Mouse (Mus musculus) heart, embryonic 13.5 days (tissue): ENCODE measurements at regions not wholly inside any gene's neighbourhood (a gene's known extent, or its start where the extent isn't known, plus 50 kb on each side); places are given as distances from the start of the nearest gene placed in this dataset.

Source experiments
- ATAC-seq: fragments of 200-750 bp; cut with Nextera tagmentation; 2 replicates; pipeline ENCODE4 v1.8.0; 2017; ENCODE audit warnings: moderate TSS enrichment; ENCODE audit not compliant: insufficient number of reproducible peaks, low FRiP score, low TSS enrichment; ENCODE audit errors: extremely low read depth
- H3K27ac ChIP-seq: fragments of 300-500 bp; sonication (generic); replicated peaks from 2 replicates; pipeline ENCODE4 v1.5.1; 2015; ENCODE audit warnings: moderate library complexity, mild to moderate bottlenecking, inconsistent platforms
- H3K27me3 ChIP-seq: fragments of 300-500 bp; sonication (generic); replicated peaks from 2 replicates; pipeline ENCODE4 v1.6.1; 2015; ENCODE audit warnings: mild to moderate bottlenecking, inconsistent platforms
- H3K36me3 ChIP-seq: fragments of 300-500 bp; sonication (generic); 2 replicates; pipeline ENCODE4 v1.6.1; 2015; ENCODE audit warnings: mild to moderate bottlenecking, inconsistent platforms
- H3K4me1 ChIP-seq: fragments of 300-500 bp; sonication (generic); 2 replicates; pipeline ENCODE4 v1.6.1; 2015; ENCODE audit warnings: inconsistent platforms
- H3K4me2 ChIP-seq: fragments of 300-500 bp; sonication (generic); 2 replicates; pipeline ENCODE4 v1.6.1; 2015; ENCODE audit warnings: inconsistent platforms, mild to moderate bottlenecking, moderate library complexity
- H3K4me3 ChIP-seq: fragments of 300-500 bp; sonication (generic); 2 replicates; pipeline ENCODE4 v1.5.1; 2015; ENCODE audit warnings: moderate library complexity, mild to moderate bottlenecking, inconsistent platforms
- H3K9ac ChIP-seq: fragments of 300-500 bp; sonication (generic); 2 replicates; pipeline ENCODE4 v1.6.1; 2015; ENCODE audit warnings: inconsistent platforms, mild to moderate bottlenecking, moderate library complexity
- H3K9me3 ChIP-seq: fragments of 300-500 bp; sonication (generic); 2 replicates; pipeline ENCODE4 v1.6.1; 2016; ENCODE audit warnings: inconsistent platforms
- WGBS: fragments of 180-500 bp; shearing (Covaris S2); methylation state at CpG from one replicate; pipeline ENCODE4 v1.1.7; 2015; ENCODE audit warnings: mixed read lengths; 5-methylcytosine and 5-hydroxymethylcytosine counted together

- no peaks in the 10 kb centered on the region for H3K9me3 ChIP-seq
- no peak overlapping the region for H3K9ac ChIP-seq
- WGBS: 37% methylated on average over 1 of the region's 1 CpGs
- no peak for ATAC-seq
- H3K36me3 ChIP-seq: no peaks in the 10 kb centered on the region
- no peak overlapping the region for H3K27ac ChIP-seq
- no peak overlapping the region for H3K4me3 ChIP-seq
- no peak overlapping the region for H3K4me2 ChIP-seq
- peaks cover 12% of the 10 kb centered on the region; the same call in 1 of the 2 replicates for H3K4me1 ChIP-seq
- H3K27me3 ChIP-seq: no peaks in the 10 kb centered on the region
Measured at GRCm38 (mm10) chr11:24743439-24743838, 665.6 kb downstream of the Bcl11a start.

- H3K27me3 ChIP-seq: no peaks in the 10 kb centered on the region
- no peaks in the 10 kb centered on the region for H3K9me3 ChIP-seq
- no peaks in the 10 kb centered on the region for H3K36me3 ChIP-seq
- H3K4me1 ChIP-seq: no peaks in the 10 kb centered on the region
- no peak overlapping the region for H3K9ac ChIP-seq
- WGBS: 39% methylated on average over 4 of the region's 4 CpGs
- ATAC-seq: no peak
- H3K4me2 ChIP-seq: no peak overlapping the region
- H3K4me3 ChIP-seq: no peak overlapping the region
- H3K27ac ChIP-seq: no peak overlapping the region
Measured at GRCm38 (mm10) chr11:24745841-24746240, 668.0 kb downstream of the Bcl11a start.

GRCm38 (mm10) chr11:24750144-24750779, 672.4 kb downstream of the Bcl11a start:
- ATAC-seq: no peak
- H3K27ac ChIP-seq: no peak overlapping the region
- H3K9me3 ChIP-seq: no peaks in the 10 kb centered on the region
- no peaks in the 10 kb centered on the region for H3K27me3 ChIP-seq
- no peak overlapping the region for H3K4me2 ChIP-seq
- WGBS: 56% methylated on average over 7 of the region's 7 CpGs
- H3K9ac ChIP-seq: no peak overlapping the region
- no peaks in the 10 kb centered on the region for H3K4me1 ChIP-seq
- H3K36me3 ChIP-seq: no peaks in the 10 kb centered on the region
- no peak overlapping the region for H3K4me3 ChIP-seq

- Histone ChIP-seq H3K9ac (no peak overlapping the region), H3K36me3 (no peaks in the 10 kb centered on the region), H3K4me3 (no peak overlapping the region), H3K4me1 (no peaks in the 10 kb centered on the region), H3K27me3 (no peaks in the 10 kb centered on the region), H3K9me3 (no peaks in the 10 kb centered on the region), H3K27ac (no peak overlapping the region), H3K4me2 (no peak overlapping the region)
- no peak for ATAC-seq
Measured at GRCm38 (mm10) chr11:24758130-24758529, 680.3 kb downstream of the Bcl11a start.

- no peaks in the 10 kb centered on the region for H3K4me1 ChIP-seq
- H3K27me3 ChIP-seq: no peaks in the 10 kb centered on the region
- ATAC-seq: no peak
- no peak overlapping the region for H3K4me3 ChIP-seq
- 0 out of 2 replicates have a peak, but pooled peaks cover 8% of the 10 kb centered on the region for H3K9me3 ChIP-seq
- H3K4me2 ChIP-seq: no peak overlapping the region
- WGBS: 61% methylated on average over 7 of the region's 7 CpGs
- no peaks in the 10 kb centered on the region for H3K36me3 ChIP-seq
- H3K27ac ChIP-seq: no peak overlapping the region
- H3K9ac ChIP-seq: no peak overlapping the region
Measured at GRCm38 (mm10) chr11:24783470-24783869, 705.6 kb downstream of the Bcl11a start.

- Histone ChIP-seq H3K9ac (no peak overlapping the region), H3K36me3 (no peaks in the 10 kb centered on the region), H3K27me3 (no peaks in the 10 kb centered on the region), H3K9me3 (0 out of 2 replicates have a peak, but pooled peaks cover 8% of the 10 kb centered on the region), H3K4me3 (no peak overlapping the region), H3K4me1 (no peaks in the 10 kb centered on the region), H3K4me2 (no peak overlapping the region), H3K27ac (0 out of 2 replicates have a peak overlapping the region, but pooled peaks have one; percentile 5)
- 48% methylated on average over 2 of the region's 2 CpGs for WGBS
- ATAC-seq: no peak
Measured at GRCm38 (mm10) chr11:24789120-24789519, 711.3 kb downstream of the Bcl11a start.

GRCm38 (mm10) chr11:24795510-24796211, 717.8 kb downstream of the Bcl11a start:
- WGBS: 66% methylated on average over 4 of the region's 4 CpGs
- Histone ChIP-seq H3K4me1 (no peaks in the 10 kb centered on the region), H3K4me2 (no peak overlapping the region), H3K9me3 (no peaks in the 10 kb centered on the region), H3K9ac (no peak overlapping the region), H3K27me3 (no peaks in the 10 kb centered on the region), H3K27ac (no peak overlapping the region), H3K36me3 (no peaks in the 10 kb centered on the region), H3K4me3 (no peak overlapping the region)
- ATAC-seq: no peak

GRCm38 (mm10) chr11:24804623-24805023, 726.8 kb downstream of the Bcl11a start:
- H3K27ac ChIP-seq: no peak overlapping the region
- no peaks in the 10 kb centered on the region for H3K9me3 ChIP-seq
- H3K9ac ChIP-seq: no peak overlapping the region
- no peaks in the 10 kb centered on the region for H3K4me1 ChIP-seq
- H3K4me2 ChIP-seq: no peak overlapping the region
- no peaks in the 10 kb centered on the region for H3K27me3 ChIP-seq
- no peak overlapping the region for H3K4me3 ChIP-seq
- no peak for ATAC-seq
- no peaks in the 10 kb centered on the region for H3K36me3 ChIP-seq
- 65% methylated on average over 8 of the region's 8 CpGs for WGBS

GRCm38 (mm10) chr11:24829578-24830401, 751.9 kb downstream of the Bcl11a start:
- no peak overlapping the region for H3K4me3 ChIP-seq
- H3K27ac ChIP-seq: no peak overlapping the region
- no peak overlapping the region for H3K9ac ChIP-seq
- H3K27me3 ChIP-seq: no peaks in the 10 kb centered on the region
- no peak overlapping the region for H3K4me2 ChIP-seq
- 58% methylated on average over 13 of the region's 13 CpGs for WGBS
- no peaks in the 10 kb centered on the region for H3K36me3 ChIP-seq
- no peaks in the 10 kb centered on the region for H3K9me3 ChIP-seq
- ATAC-seq: no peak
- no peaks in the 10 kb centered on the region for H3K4me1 ChIP-seq

GRCm38 (mm10) chr11:24830484-24830883, 752.6 kb downstream of the Bcl11a start:
- Histone ChIP-seq H3K36me3 (no peaks in the 10 kb centered on the region), H3K9ac (no peak overlapping the region), H3K4me1 (no peaks in the 10 kb centered on the region), H3K4me3 (no peak overlapping the region), H3K27ac (no peak overlapping the region), H3K9me3 (no peaks in the 10 kb centered on the region), H3K27me3 (no peaks in the 10 kb centered on the region), H3K4me2 (no peak overlapping the region)
- WGBS: 71% methylated on average over 2 of the region's 2 CpGs
- ATAC-seq: no peak

- no peaks in the 10 kb centered on the region for H3K4me1 ChIP-seq
- no peak overlapping the region for H3K27ac ChIP-seq
- H3K36me3 ChIP-seq: no peaks in the 10 kb centered on the region
- no peaks in the 10 kb centered on the region for H3K9me3 ChIP-seq
- 62% methylated on average over 2 of the region's 2 CpGs for WGBS
- H3K9ac ChIP-seq: no peak overlapping the region
- ATAC-seq: no peak
- no peak overlapping the region for H3K4me3 ChIP-seq
- H3K27me3 ChIP-seq: no peaks in the 10 kb centered on the region
- no peak overlapping the region for H3K4me2 ChIP-seq
Measured at GRCm38 (mm10) chr11:24843839-24844738, 766.2 kb downstream of the Bcl11a start.
